8 mouse cellular contexts compared by ENCODE assay signal in genomic region chr11:106007821-106008220, GRCm38 (mm10). TPM values are rescaled to one million over a fixed set of nuclear protein-coding genes. Genes with fewer than 3 reads are reported as not detected.
DNase-seq lines count a peak whose midpoint lies in the region; ATAC-seq and TF ChIP-seq lines count a peak whose summit lies in the region.

Kcnh6 (plus strand) TSS chr11:106008124.

- DNase-seq in A20 (ENCODE audit: low read depth, low spot score), result peak; percentile 55
- peak; percentile 77 for DNase-seq in adrenal gland, postnatal 25 days
- peak; percentile 79 for DNase-seq in gastrocnemius, adult 2 months
- peak; percentile 33 for DNase-seq in hindlimb bud, embryonic 11.5 days (ENCODE audit: extremely low spot score, low read depth, low spot score)
- peak; percentile 32 to 41 (median 41) for DNase-seq in liver, embryonic 14.5 days (ENCODE audit: low read depth in 3 of 3, low spot score in 3 of 3)
- peak; percentile 84 for DNase-seq in neural tube, embryonic 10.5 days (ENCODE audit: extremely low spot score, low spot score)
- peak; percentile 43 to 82 for DNase-seq in thymus, postnatal 10 days (ENCODE audit: low spot score in 2 of 2)
- no peak for DNase-seq in right cerebral cortex, adult 18-20 months

- peak; percentile 28; the same call in 1 of the 2 replicates for ATAC-seq in liver, embryonic 14.5 days (ENCODE audit: insufficient read depth)

- no peak within 1 kb of the TSS for H3K4me3 ChIP-seq in gastrocnemius, adult 2 months
- H3K4me3 ChIP-seq in liver, embryonic 14.5 days (ENCODE audit: insufficient read depth in 1 of 2, low read depth in 2 of 2, low read length in 2 of 2), result no peak within 1 kb of the TSS

- no peak within 1 kb of the TSS for H3K9ac ChIP-seq in liver, embryonic 14.5 days (replicated peaks)

- no peaks in the 10 kb centered on the region for H3K9me3 ChIP-seq in liver, embryonic 14.5 days (ENCODE audit: control insufficient read depth, low read length)

- WGBS in liver, embryonic 14.5 days (ENCODE audit: insufficient replicate concordance), result under 1% methylated on average over 25 of the region's 25 CpGs

- TF ChIP-seq CTCF in gastrocnemius, adult 2 months (IDR thresholded peaks at IDR 0.05), result no peak
- TF ChIP-seq CTCF in liver, embryonic 14.5 days (IDR thresholded peaks at IDR 0.05; ENCODE audit: low read depth), result no peak

- peaks cover 35% of the 10 kb centered on the region for H3K27me3 ChIP-seq in liver, embryonic 14.5 days (ENCODE audit: control insufficient read depth, insufficient read depth, low read length)

- H3K36me3 ChIP-seq in liver, embryonic 14.5 days (replicated peaks; ENCODE audit: control insufficient read depth, insufficient read depth, low read depth), result no peaks in the 10 kb centered on the region

- intact Hi-C loops in gastrocnemius, adult 2 months (cut with DNase I), result no loop called here

- TF ChIP-seq EP300 in liver, embryonic 14.5 days (IDR thresholded peaks at IDR 0.05; ENCODE audit: low read depth), result no peak

- no peak within 1 kb of the TSS for H3K27ac ChIP-seq in gastrocnemius, adult 2 months
- no peak within 1 kb of the TSS for H3K27ac ChIP-seq in liver, embryonic 14.5 days

- peak within 1 kb of the TSS; percentile 38 for H3K4me2 ChIP-seq in liver, embryonic 14.5 days (ENCODE audit: low read depth)

- H3K4me1 ChIP-seq in liver, embryonic 14.5 days (replicated peaks; ENCODE audit: control insufficient read depth in 2 of 2, insufficient read depth in 2 of 2, low read length in 1 of 2), result no peaks in the 10 kb centered on the region

RNA-seq across cellular contexts. Expression of gene Kcnh6, which starts in this region (rescaled TPM):
- 0.21 TPM in 1 of 2 replicates, not detected in the other for total RNA-seq in adrenal gland, postnatal 25 days (2021)
- not detected for total RNA-seq in gastrocnemius, adult 2 months (2021)
- polyA plus RNA-seq in liver, embryonic 14.5 days (2012; rRNA removed), result 0.01 TPM in 2 replicates
- not detected in 2 replicates for polyA plus RNA-seq in liver, embryonic 14.5 days (2014; fragmentation: Nextera tagmentation; extraction: Ambion mirVana)

Comparison
In these comparisons a context has a peak if more than half of its experiments do, and no peak if none do; other contexts are left out.
1. Peak in DNase-seq in adrenal gland, postnatal 25 days; RNA of the gene not detected or under 1 TPM.
2. Peak in DNase-seq in gastrocnemius, adult 2 months; RNA of the gene not detected or under 1 TPM.
3. Peak in DNase-seq, ATAC-seq and H3K4me2 ChIP-seq in liver, embryonic 14.5 days; RNA of the gene not detected or under 1 TPM.